Mouse (Mus musculus) MEL (cell line): ENCODE results near the gene Degs2.

Source experiments
- BHLHE40 ChIP-seq: IDR thresholded peaks from 2 replicates; pipeline ENCODE4 v1.6.1; 2012; ENCODE audit warnings: low read depth, mild to moderate bottlenecking, inconsistent platforms, low read length, improper control_type of control experiment, borderline replicate concordance
- KAT2A ChIP-seq: conservative IDR thresholded peaks from 2 replicates; pipeline ENCODE4 v1.6.1; 2012; ENCODE audit warnings: low read depth, low read length, improper control_type of control experiment, inconsistent platforms
- MAX ChIP-seq: IDR thresholded peaks from 2 replicates; pipeline ENCODE4 v1.6.1; 2011; ENCODE audit warnings: low read length, improper control_type of control experiment
- MEF2A ChIP-seq: IDR thresholded peaks from 2 replicates; pipeline ENCODE4 v1.6.1; 2014; ENCODE audit warnings: low read depth, mild to moderate bottlenecking, inconsistent platforms, low read length, improper control_type of control experiment; ENCODE audit not compliant: poor library complexity, insufficient replicate concordance, severe bottlenecking; ENCODE audit errors: extremely low read depth
- POLR2A ChIP-seq, 2 experiments: IDR thresholded peaks; 2 replicates each; pipeline ENCODE4 v1.6.1; 2011 to 2012; ENCODE audit warnings: low read length in 2 of 2, mild to moderate bottlenecking in 2 of 2, control low read depth in 1 of 2, improper control_type of control experiment in 1 of 2, low read depth in 1 of 2, moderate library complexity in 1 of 2; ENCODE audit not compliant: control insufficient read depth in 1 of 2, insufficient read depth in 1 of 2, poor library complexity in 1 of 2

- TF ChIP-seq MAX (no peak), POLR2A (IDR thresholded peaks at IDR 0.05; ENCODE audit: control insufficient read depth in 1 of 2, insufficient read depth in 1 of 2, low read depth in 1 of 2, low read length in 2 of 2, poor library complexity in 1 of 2) (no peak), BHLHE40 (no peak), MEF2A (no peak), KAT2A (no peak)
Measured at GRCm38 (mm10) chr12:108749454-108749853, 47.3 kb upstream of the Degs2 start.
